16 mouse cellular contexts compared by ENCODE assay signal in the genomic region with DNA sequence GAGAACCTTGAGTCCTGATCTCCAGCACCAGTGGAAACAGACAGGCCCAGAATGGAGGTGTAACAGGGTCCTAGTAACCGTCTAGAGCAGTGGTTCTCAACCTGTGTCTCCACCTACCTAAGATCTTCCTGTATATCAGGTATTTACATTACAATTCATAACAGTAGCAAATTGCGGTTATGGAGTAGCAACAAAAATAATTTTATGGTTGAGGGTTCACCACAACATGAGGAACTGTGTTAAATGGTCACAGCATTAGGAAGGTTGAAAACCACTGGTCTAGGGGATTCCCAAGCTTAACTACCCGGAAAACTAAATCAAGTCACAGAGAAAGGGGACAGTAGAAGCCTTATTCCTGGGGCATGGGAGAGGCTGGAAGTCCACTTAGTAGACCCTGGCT.
DNase-seq lines count a peak whose midpoint lies in the region; TF ChIP-seq lines count a peak whose summit lies in the region.
"Had no signal": no experiment of that assay in that cellular context is flagged by ENCODE, and none has a peak within 500 bp of the region (broad histone marks: within the 10 kb centered on the region; RNA-seq: fewer than 3 reads in every experiment).

No protein-coding gene starts in this region.

- peaks cover 21 to 30% of the 10 kb centered on the region in 2 experiments for H3K4me1 ChIP-seq in CH12.LX (ENCODE audit: control insufficient read depth in 1 of 2, insufficient read depth in 2 of 2)

- H3K9ac ChIP-seq in CH12.LX (ENCODE audit: insufficient read depth, low read depth) = no peak overlapping the region

- no peaks in the 10 kb centered on the region for H3K36me3 ChIP-seq in CH12.LX (replicated peaks in 1 of 2; ENCODE audit: control insufficient read depth in 1 of 2, insufficient read depth in 1 of 2, low read length in 1 of 2)
- H3K36me3 ChIP-seq: G1E had no signal

- dilution Hi-C loops in CH12.LX (cut with MboI; ENCODE audit: extremely low pct_ligation_motif_present, extremely low pct_unique_long_range_greater_than_20kb, low sequenced_read_pairs) = no loop called here

- in situ Hi-C loops in CH12.LX (cut with MboI; ENCODE audit: low pct_ligation_motif_present, low pct_unique_long_range_greater_than_20kb, low sequenced_read_pairs) = no loop called here

- TF ChIP-seq POLR2A in CH12.LX (IDR thresholded peaks at IDR 0.05; ENCODE audit: low read depth, low read length) = no peak

- no peaks in the 10 kb centered on the region for H3K9me3 ChIP-seq in CH12.LX (replicated peaks; ENCODE audit: low read length)
- H3K9me3 ChIP-seq: G1E had no signal

- TF ChIP-seq CTCF in CH12.LX (conservative IDR thresholded peaks at IDR 0.05 in 1 of 2, IDR thresholded peaks at IDR 0.05 in 1 of 2; ENCODE audit: low read depth in 2 of 2, low read length in 2 of 2) = no peak

- peak; percentile 27 for DNase-seq in CH12.LX (ENCODE audit: extremely low read depth)
- DNase-seq in retina, postnatal 1 day = no peak
- DNase-seq: adrenal gland, adult 2 months; adrenal gland, adult 8-10 months; adrenal gland, postnatal 10 days; adrenal gland, postnatal 14 days; adrenal gland, postnatal 25 days; adrenal gland, postnatal 36 days; B cell, adult 2 months; cerebellum, adult 11 months; cerebellum, adult 11-12 months; cerebellum, adult 18-20 months; cerebellum, adult 2 months; cerebellum, adult 8-10 months had no signal

- H3K27me3 ChIP-seq in CH12.LX (replicated peaks) = peaks cover 2% of the 10 kb centered on the region
- H3K27me3 ChIP-seq: Patski had no signal

- H3K79me2 ChIP-seq in CH12.LX (replicated peaks; ENCODE audit: control insufficient read depth, extremely low read depth, insufficient read depth, poor library complexity, severe bottlenecking) = no peaks in the 10 kb centered on the region

- TF ChIP-seq RAD21 in CH12.LX (IDR thresholded peaks at IDR 0.05; ENCODE audit: low read depth, low read length) = no peak

- no peak overlapping the region for H3K4me3 ChIP-seq in CH12.LX (replicated peaks in 1 of 3; ENCODE audit: low read depth in 2 of 3, low read length in 2 of 3, poor library complexity in 1 of 3)

- H3K4me2 ChIP-seq in CH12.LX (ENCODE audit: insufficient read depth, low read depth, poor library complexity, severe bottlenecking) = no peak overlapping the region

- TF ChIP-seq EP300 in CH12.LX (IDR thresholded peaks at IDR 0.05; ENCODE audit: low read length) = peak; percentile 58; the same call in 1 of the 2 replicates

- no peak overlapping the region for H3K27ac ChIP-seq in CH12.LX (ENCODE audit: insufficient read depth, low read depth)

TF ChIP-seq in CH12.LX, 34 proteins besides CTCF, POLR2A, EP300 and RAD21:
- TF ChIP-seq JUND (conservative IDR thresholded peaks at IDR 0.05; ENCODE audit: low read depth, low read length) = peak; percentile 62
- no peak for TF ChIP-seq HCFC1 (IDR thresholded peaks at IDR 0.05; ENCODE audit: low read depth, low read length)
- no peak for TF ChIP-seq TBP (conservative IDR thresholded peaks at IDR 0.05; ENCODE audit: low read depth, low read length)
- TF ChIP-seq CHD1 (IDR thresholded peaks at IDR 0.05; ENCODE audit: low read depth, low read length) = no peak
- TF ChIP-seq CHD2 (IDR thresholded peaks at IDR 0.05; ENCODE audit: low read length) = no peak
- TF ChIP-seq IRF4 (IDR thresholded peaks at IDR 0.05; ENCODE audit: low read depth, low read length) = peak; percentile 84
- TF ChIP-seq MEF2A (IDR thresholded peaks at IDR 0.05; ENCODE audit: borderline replicate concordance, low read depth, low read length) = peak; percentile 71
- TF ChIP-seq MAFK (IDR thresholded peaks at IDR 0.05; ENCODE audit: insufficient replicate concordance, low read length) = peak; percentile 79
- TF ChIP-seq BHLHE40 (IDR thresholded peaks at IDR 0.05; ENCODE audit: low read depth, low read length) = 0 out of 2 replicates have a peak, but pooled peaks have one; percentile 15
